Mouse (Mus musculus): ENCODE measurements around the gene Ugt1a7c.
"Not testable (repeated sequence)": the region's sequence is repeated elsewhere in the genome, so short reads cannot be mapped to it uniquely, and the experiment has no call there.

The Ugt1a7c gene

DNA sequence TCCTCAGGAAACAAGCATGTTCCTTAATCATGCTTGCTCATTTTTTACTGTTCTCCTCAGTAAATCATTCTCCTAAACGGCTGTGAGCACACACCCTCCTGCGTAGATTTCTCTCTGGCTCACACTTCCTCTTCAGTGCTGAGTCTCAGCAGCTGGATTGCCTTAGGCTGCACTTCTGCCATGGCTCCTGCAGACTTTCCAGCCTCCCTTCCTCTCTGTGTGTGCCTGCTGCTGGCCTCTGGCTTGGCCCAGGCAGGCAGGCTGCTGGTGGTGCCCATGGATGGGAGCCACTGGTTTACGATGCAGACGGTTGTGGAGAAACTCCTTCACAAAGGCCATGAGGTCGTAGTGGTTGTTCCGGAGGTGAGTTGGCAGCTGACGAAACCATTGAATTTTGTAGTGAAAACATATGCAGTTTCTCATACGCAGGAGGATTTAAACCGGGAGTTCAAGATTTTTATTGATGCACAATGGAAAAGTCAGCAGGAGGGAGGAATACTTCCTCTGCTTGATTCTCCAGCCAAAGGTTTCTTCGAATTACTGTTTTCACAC is at the start of gene Ugt1a7c:
Gene Ugt1a7c (plus strand): TSS at position 122 of the 552 bp plus-strand sequence.
- DNase-seq (ENCODE audit: low spot score) = peak; percentile 47

DNA sequence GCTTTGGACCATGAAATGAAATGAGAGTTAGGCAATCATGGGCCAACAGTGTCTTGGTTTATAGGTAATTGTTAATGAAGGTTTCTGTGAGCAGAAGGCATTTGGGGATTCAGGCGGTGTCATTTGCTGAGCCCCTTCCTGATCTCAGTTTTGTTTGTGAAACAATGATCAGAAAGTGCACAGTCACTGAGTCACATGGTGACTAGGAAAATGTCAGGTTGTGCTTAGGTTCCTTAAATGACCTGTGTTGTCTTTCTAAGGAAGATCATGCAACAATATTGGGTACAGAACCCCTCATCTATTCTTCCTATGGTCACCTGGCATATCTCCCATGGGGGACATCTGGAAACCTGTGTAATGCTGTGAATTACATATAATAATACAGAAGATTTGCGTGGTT is 47.5 kb upstream of the Ugt1a7c start:
- not testable (repeated sequence) for DNase-seq (ENCODE audit: low spot score)

DNA sequence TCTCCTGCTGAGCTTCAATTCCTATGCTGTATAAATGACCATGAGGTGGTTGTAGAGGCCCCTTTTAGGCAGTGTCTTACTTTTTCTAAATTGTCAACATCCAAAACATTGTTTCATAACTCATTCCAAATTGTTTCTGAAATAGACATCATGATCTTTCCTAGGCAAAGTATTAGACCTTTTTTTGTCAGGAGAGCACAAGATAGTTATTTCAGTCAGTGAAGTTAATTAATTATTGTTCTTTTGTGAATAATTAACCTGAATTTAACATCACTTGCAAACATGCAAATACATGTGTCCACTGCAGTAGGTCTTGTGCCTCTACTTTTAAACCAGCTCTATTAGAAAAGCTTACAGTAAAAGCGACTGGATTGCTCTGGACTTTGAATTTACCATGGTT is 39.8 kb upstream of the Ugt1a7c start, which contains the start of gene Ugt1a10:
Gene Ugt1a10 (plus strand): TSS at position 301 of the 400 bp plus-strand sequence.
- no peak for DNase-seq (ENCODE audit: low spot score)

DNA sequence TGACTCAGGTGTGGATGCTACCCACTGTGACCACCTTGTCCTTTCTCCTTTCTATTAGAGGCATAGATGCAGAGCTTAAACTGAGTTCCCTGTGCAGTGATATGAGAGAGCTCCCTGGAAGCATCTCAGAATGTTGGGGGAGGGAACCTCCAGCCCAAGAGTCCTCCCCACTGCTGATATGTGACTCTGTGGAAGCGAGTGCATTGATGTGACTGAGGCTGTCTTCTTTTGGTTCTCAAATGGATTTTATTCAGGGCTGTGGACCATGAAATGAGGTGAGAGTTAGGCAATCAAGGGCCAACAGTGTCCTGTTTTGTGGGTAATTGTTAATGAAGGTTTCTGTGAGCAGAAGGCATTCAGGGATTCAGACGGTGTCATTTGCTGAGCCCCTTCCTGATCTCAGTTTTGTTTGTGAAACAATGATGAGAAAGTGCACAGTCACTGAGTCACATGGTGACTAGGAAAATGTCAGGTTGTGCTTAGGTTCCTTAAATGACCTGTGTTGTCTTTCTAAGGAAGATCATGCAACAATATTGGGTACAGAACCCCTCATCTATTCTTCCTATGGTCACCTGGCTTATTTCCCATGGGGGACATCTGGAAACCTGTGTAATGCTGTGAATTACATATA is 28.3 kb upstream of the Ugt1a7c start:
- not testable (repeated sequence) for DNase-seq (ENCODE audit: low spot score)

DNA sequence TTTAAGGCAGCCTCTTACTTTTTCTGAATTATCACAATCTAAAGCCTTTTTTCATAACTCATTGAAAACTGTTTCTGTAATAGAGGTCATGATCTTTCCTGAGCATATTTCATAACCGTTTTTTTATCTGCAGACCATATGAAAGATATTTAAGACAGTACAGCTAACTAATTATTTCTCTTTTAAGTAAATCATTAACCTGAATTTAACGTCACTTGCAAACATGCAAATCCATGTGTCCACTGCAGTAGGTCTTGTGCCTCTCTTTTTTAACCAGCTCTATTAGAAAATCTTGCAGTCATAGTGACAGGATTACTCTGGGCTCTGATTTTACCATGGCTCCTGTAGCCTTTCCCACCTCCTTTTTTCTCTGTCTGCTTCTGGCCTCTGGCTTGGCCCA is 24.4 kb upstream of the Ugt1a7c start, which contains the start of gene Ugt1a9:
Gene Ugt1a9 (plus strand): TSS at position 306 of the 400 bp plus-strand sequence.
- no peak for DNase-seq (ENCODE audit: low spot score)

DNA sequence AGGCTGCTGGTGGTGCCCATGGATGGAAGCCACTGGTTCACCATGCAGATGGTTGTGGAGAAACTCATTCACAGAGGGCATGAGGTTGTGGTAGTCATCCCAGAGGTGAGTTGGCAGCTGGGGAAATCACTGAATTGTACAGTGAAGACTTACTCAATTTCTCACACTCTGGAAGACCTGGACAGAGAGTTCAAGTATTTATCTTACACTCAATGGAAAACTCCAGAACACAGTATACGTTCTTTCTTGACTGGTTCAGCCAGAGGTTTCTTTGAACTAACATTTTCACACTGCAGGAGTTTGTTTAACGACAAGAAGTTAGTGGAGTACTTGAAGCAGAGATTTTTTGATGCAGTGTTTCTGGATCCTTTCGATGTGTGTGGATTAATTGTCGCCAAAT is 24.0 kb upstream of the Ugt1a7c start:
- no peak for DNase-seq (ENCODE audit: low spot score)

DNA sequence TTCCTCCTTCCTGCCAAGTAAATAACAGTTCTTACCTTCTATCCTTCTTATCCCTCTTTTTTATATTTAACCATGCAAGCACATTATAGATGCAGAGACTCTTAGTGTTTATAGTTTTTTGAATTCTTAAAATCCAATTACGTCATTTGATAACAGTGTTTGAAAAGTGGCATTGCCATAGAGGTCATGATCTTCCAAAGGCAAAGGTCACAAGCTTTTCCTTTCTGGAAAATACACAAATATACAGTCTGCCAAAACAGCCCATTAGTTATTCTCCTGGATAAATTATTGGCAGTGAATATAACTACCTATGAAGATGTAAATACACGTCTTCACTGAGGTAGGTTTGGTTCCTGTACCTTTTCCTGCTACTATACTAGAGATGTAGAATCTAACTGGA is 20.4 kb upstream of the Ugt1a7c start:
- no peak for DNase-seq (ENCODE audit: low spot score)

DNA sequence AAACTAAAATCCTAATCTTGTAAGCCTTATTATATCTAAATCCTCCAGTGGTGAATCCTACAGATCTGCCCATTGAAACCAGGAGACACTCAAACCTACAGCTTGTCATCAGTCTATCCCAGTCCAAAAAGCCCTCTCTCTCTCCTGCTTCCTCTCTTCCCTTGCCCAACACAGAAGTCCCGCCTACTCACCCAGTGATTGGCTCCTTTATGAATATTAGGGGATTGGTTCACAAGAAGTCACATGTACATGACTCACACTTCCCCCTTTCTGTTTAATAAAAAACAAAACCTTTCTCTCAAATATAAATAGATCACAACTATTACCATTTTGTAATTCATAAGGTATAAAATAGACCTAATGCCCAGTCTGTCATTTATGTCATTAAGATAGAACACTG is 17.7 kb upstream of the Ugt1a7c start:
- no peak for DNase-seq (ENCODE audit: low spot score)

DNA sequence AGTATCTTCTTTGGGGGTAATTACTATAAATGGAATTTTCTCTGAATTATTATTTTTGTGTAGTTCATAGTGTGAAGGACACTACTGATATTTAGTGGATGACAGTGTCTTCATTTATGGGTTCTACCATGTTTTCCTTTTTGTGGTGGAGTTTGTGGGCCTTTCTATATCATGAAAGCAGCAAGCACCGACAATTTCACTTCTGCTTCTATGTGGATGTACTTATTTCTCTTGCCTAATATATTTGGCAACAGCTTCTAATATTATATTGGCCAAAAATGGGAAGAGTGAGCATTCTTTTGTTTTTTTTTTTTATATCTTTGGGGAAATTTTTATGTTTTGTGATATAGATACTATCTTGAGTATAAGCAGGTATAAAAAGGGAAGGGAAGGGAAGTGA is 13.2 kb upstream of the Ugt1a7c start:
- no peak for DNase-seq (ENCODE audit: low spot score)

DNA sequence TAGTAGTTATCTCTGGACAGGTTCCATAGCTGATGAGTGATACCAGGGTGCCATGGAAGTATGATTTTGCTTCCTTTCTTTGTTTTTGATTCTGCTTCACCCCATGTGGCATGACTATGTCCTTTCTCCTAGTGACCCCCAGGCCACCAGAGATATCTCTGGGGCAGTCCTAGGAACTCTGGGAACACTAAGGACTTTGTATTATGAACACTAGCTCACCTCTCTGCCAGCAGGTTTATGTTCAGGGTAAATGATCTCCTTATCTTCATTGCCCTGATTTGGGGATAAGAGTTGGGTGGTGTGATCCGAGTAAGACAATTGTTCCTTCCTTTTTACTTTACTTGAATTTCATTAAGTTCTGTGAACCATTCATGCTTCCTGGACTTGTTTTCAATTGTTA is 8.7 kb upstream of the Ugt1a7c start:
- no peak for DNase-seq (ENCODE audit: low spot score)

DNA sequence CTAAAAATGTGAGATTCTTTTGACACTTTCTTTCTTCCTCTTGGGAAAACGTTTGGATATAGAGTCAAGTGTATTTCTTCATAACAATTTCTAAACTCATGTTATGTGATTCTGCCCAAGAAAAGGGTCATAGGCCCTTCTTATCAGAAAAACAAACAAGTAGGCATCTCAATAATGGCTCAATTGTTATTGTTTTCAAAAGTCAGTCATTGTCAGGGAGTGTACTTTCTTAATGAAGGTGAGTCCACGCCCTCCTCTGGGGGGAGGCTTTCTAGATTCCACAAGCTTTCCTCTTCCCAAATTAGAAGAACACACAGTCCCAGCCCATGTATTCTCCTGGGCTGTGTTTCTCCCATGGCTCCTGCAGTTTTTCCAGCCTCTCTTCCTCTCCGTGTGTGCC is 7.3 kb upstream of the Ugt1a7c start, which contains the start of gene Ugt1a8:
Gene Ugt1a8 (plus strand): TSS at position 301 of the 400 bp plus-strand sequence.
- DNase-seq (ENCODE audit: low spot score) = no peak

DNA sequence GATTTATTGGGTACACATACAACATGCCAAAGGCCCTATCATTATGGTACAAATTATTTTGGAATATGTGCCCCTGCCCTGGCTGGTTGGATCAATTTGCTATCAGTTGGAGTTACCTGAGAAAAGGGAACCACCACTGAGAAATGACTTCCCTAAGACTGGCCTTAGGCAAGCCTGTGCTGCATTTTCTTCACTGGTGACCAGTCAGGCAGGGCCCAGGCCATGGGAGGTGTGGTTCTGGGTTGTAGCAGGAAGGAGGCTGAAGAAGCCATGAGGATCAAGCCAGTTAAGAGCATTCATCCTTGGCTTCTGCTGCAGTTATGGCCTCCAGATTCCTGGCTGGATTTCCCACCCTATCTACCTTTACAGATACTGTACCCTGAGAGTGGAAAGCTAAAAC is 2.5 kb upstream of the Ugt1a7c start:
- no peak for DNase-seq (ENCODE audit: low spot score)

DNA sequence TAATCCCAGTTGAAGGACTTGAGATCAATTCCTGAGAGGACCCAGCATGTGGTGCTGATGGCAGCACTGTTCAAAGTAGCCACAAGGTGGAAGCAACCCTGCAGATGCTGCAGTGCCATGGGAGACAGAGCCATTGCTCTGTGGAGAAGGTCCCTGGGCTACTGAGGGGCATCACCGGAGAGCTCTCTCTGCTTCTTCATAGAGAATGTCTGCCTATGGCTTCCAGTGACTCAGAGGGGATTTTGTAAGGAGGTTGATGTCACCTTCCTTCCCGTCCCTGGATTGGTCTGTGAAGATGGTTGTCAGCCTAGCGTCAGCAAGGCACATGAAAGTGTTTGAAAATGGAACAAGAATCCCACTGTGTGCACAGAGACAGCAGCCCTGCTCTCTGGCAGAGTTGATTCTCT is 589 bp upstream of the Ugt1a7c start:
- DNase-seq (ENCODE audit: low spot score) = not testable (repeated sequence)

DNA sequence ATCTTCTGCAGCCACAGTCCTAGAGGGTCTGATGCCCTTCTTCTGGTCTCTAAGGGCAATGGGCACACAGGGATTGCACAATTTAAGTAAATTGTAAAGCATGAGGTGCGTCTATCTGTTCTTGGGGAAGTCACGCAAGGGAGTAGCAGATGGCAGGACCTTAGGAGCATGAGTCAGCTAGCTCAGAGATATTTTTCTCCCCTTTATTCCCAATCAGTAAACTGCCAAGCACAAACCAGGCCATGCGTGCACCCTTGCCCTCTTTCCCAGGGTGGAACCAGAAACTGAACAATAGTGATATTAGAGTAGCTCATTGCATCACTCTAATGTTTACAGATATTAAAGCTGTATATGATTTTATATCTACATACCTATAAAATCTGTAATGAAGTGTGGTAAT is 3.7 kb downstream of the Ugt1a7c start:
- DNase-seq (ENCODE audit: low spot score) = not testable (repeated sequence)

DNA sequence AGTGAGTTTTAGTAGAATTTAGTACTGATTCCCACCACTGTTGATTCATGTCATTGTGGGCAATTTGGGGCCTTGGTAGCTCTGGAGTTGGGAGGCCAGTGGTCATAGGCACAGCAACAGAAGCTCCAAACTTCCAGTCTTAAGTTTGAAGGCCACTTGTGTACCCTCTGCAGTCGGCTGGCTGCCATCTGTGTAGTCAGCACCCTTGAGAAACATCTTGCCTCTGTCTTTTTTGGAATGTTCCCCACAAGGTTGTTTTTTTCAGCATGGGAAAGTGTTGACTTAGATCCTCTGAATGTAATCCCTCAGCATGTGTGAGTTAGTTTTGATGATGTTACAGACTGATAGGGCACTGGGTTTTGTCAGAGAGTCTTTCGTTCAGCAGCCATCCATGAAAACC is 4.8 kb downstream of the Ugt1a7c start:
- DNase-seq (ENCODE audit: low spot score) = not testable (repeated sequence)

DNA sequence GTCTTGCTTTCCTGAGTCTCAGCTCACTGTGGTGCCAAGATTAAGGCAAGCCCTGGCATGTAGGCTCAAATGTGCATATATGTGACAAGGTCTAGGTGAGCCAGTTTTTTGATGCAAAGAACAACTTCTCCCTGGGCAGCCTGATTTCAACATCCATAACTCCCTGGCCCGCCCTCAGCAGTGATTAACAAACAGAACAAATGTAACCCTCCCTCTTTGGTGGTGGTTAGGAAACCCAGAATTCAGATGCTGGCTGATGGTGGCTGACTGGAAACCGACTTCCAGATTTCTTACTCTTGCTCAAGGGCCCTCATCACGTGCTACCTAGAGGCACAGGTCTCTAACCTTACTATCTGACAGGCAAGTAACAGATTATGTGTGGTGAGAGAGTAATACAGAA is 8.2 kb downstream of the Ugt1a7c start, which contains the start of gene Ugt1a6b:
Gene Ugt1a6b (plus strand): TSS at position 234 of the 400 bp plus-strand sequence.
- peak; percentile 51 for DNase-seq (ENCODE audit: low spot score)

DNA sequence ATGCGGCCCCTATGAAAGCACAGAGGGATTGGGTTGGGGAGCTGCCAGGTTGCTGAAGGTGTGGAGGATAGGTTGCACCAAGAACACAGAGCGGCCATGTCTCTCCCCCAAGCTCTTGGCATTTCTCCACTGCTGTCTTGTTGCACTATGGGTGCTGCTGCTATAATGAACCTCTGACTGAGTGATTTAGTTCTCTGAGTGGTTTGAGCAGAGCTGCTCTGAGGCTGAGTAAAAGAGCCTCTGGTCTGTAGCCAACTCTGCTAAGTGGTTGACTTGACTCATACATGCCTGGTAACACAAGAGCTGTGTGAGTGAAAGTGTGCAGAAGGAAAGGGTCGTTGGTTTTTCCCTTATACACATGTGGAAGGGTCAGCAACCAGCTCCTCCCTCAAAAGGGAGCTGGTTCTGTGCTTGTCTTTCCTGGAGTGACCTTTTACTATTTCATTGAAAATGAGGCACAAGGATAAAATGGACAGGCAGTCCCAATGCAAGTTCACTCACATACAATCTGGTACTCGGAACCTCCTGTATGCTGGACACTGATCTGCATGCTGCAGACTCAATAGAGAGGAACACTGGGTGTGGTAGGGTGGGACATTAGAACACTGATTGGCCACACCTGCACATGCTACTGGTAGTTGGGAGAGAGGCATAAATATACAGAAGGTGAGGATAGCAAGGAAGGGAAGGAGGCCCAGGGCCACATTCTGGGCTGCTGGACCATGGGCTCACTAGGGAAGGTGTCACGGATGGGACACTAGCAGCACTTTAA is 9.0 kb downstream of the Ugt1a7c start:
- not testable (repeated sequence) for DNase-seq (ENCODE audit: low spot score)

DNA sequence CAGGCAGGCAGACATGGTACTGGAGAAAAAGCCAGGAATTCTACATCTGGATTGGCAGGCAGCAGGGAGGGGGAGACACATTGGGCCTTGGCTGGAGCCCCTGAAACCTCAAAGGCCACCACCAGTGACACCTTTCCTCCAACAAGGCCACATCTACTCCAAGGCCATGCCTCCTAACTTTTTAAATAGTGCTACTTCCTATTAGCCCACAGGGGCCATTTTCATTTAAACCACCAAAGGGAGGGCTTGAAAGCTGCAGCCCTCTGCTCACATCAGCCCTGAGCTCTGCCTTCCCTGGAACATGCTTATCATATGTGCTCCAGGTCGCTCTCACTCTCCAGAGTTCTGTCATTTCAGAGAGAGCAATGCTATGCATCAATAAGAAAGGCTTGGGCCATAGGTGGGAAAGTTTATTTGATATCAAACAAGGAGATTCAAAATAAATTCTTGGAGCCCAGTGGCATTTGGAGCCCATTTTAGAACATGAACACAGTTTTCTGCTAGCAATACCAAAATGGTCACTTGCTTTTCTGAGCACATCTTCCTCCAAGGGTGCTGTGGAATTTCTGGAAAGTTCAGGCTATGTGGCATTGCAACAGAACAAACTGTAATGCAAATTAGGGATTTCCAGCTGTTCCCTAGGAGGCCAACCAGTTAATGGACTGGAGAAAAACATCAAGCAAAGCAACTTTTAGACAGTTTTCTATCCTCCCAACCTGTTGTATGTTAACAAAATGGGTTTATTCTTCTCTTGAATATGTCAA is 10.0 kb downstream of the Ugt1a7c start:
- DNase-seq (ENCODE audit: low spot score) = no peak

DNA sequence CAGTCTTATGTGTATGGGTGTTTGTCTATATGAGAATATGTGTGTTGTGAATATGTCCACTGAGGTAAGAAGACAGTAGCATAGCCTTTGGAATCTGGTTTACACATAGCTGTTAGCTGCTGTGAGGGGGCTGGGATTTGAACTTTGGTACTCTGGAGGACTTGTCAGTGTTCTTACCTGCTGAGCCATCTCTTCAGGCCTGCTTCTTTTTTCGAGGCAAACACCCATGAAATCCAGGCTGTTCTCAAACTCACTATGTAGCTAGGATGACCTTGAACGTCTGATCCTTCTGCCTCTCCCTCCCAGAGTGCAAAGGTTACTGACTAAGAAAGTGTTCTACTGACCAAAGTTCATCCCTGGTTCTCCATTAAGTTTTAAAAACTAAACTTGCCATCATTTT is 10.8 kb downstream of the Ugt1a7c start:
- DNase-seq (ENCODE audit: low spot score) = no peak

DNA sequence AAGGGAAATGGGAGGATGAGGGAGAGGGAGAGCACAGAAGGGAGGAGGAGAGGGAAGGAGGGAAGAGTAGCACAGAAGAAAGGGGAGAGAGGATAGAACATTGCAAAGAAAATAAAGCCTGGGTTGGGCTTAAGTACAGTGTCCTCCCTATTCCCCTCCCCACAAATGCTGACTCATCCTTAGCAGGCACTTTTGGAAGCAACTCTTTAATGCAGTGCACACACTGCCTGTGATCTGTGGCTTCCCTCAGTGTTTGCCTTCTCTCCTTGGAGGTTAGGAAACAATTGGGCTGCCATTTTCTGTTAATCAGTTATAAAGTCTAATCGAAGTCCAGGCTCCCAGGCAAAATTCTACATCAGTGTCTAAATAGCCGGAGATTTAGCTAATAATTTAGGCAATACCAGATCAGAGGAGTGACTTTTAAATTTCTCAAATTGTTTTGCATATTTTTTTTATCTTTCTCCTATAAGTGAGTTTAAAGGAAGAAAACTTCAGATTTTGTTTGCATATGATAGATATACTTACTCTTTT is 14.2 kb downstream of the Ugt1a7c start:
- DNase-seq (ENCODE audit: low spot score) = not testable (repeated sequence)

DNA sequence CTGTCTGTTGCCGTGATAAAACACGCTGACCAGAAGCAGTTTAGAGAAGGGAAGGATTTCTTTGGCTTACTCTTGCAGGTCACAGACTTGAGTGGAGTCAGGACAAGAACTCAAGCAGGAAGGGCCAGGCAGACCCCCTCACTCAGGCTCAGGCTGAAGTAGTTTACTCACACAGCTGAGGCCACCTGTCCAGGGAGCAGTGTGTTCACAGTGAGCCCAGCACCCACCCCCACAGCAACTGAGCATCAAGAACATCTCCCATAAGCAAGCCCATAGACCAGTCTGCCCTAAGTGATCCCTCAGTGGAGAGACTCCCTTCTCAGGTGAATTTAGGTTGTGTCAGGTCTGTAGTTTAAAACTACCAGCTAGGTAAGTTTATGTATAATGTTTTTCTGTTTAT is 14.7 kb downstream of the Ugt1a7c start:
- DNase-seq (ENCODE audit: low spot score) = not testable (repeated sequence)

DNA sequence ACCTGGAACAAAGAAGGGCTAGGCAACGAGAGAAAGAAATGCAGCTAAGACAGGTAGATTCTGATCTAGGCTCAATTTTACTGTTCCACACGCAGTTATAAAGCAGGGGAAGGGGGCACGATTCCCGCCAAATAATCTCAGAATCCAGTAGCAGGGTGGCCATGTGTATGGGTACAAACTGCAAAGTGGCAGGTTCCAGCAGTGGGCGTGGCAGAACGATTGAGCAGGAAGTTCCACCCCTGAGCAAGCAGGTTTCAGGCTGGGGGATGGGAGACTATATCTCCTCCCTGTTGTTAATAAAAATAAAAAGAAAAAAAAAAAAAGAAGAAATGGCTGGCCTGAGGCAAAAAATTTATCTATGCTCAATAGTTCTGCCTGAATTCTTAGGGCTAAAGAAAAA is 17.9 kb downstream of the Ugt1a7c start:
- not testable (repeated sequence) for DNase-seq (ENCODE audit: low spot score)
